Mouse (Mus musculus): ENCODE data around the gene Paics. TPM values are rescaled to one million over a fixed set of nuclear protein-coding genes. Genes with fewer than 3 reads are reported as not detected.

The Paics gene
- polyA plus RNA-seq, 1 experiment from 2014 or later = 484 TPM

DNA sequence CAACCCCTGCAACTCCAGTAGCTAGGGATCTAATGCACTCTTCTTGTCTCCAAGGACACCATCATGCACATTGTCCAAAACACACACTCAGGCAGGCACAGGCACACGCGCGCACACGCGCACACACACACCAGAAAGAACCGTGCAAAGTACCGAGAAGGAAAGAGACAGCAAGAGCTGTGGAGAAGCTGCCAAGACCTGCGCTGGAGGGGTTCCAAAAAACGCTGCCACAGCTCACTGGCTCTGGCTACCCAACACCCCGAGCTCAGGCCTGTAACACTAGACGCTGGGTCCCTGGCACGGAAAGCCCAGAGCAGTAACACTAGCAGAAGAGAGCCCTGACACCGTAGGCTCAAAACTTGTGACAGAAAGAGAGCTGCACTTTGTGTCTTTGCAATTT lies 27.7 kb upstream of the Paics start:
- Histone ChIP-seq H3K9me3 (ENCODE audit: control insufficient read depth, low read length) (no peaks in the 10 kb centered on the region), H3K36me3 (ENCODE audit: control insufficient read depth, insufficient read depth, low read length) (peaks cover 21% of the 10 kb centered on the region), H3K4me2 (ENCODE audit: low read depth, severe bottlenecking) (no peak overlapping the region), H3K27me3 (ENCODE audit: control insufficient read depth, insufficient read depth, low read length) (no peaks in the 10 kb centered on the region), H3K9ac (ENCODE audit: low read length) (no peak overlapping the region; the same call in 1 of the 2 replicates), H3K27ac (replicated peaks; ENCODE audit: low read depth, low read length) (no peak overlapping the region), H3K4me3 (ENCODE audit: low read depth, low read length) (no peak overlapping the region), H3K4me1 (ENCODE audit: control insufficient read depth, insufficient read depth, low read length) (no peaks in the 10 kb centered on the region)
- no peak for ATAC-seq (ENCODE audit: insufficient number of reproducible peaks, low FRiP score, low TSS enrichment, low read depth)
- WGBS = 96% methylated on average over 13 of the region's 13 CpGs
- no peak for DNase-seq (ENCODE audit: low spot score)

DNA sequence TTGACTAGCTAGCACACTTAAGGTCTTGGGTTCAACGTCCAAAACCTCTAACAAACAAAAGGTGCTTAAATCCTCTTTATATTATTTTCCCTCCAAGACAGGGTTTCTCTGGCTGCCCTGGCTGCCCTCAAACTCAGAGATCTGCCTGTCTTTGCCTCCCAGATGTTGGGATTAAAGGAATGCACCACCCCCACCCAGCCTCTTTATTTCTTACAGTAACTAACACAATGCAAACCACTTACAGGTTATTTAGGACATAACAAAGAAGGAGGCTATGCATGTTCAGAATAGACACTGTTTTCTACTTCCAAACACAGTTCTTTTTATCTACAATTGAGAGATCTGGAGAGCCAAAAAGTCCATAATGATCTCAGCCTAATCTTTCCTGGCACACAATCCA lies 26.8 kb upstream of the Paics start:
- DNase-seq (ENCODE audit: low spot score) (no peak), ATAC-seq (ENCODE audit: insufficient number of reproducible peaks, low FRiP score, low TSS enrichment, low read depth) (no peak)
- peaks cover 17% of the 10 kb centered on the region; the same call in 1 of the 2 replicates for H3K36me3 ChIP-seq (ENCODE audit: control insufficient read depth, insufficient read depth, low read length)
- H3K9me3 ChIP-seq (ENCODE audit: control insufficient read depth, low read length) = no peaks in the 10 kb centered on the region
- H3K9ac ChIP-seq (ENCODE audit: low read length) = no peak overlapping the region
- no peak overlapping the region for H3K4me2 ChIP-seq (ENCODE audit: low read depth, severe bottlenecking)
- no peaks in the 10 kb centered on the region for H3K4me1 ChIP-seq (ENCODE audit: control insufficient read depth, insufficient read depth, low read length)
- WGBS = 86% methylated on average over 1 of the region's 1 CpGs
- H3K4me3 ChIP-seq (ENCODE audit: low read depth, low read length) = no peak overlapping the region
- no peaks in the 10 kb centered on the region for H3K27me3 ChIP-seq (ENCODE audit: control insufficient read depth, insufficient read depth, low read length)
- no peak overlapping the region for H3K27ac ChIP-seq (replicated peaks; ENCODE audit: low read depth, low read length)

DNA sequence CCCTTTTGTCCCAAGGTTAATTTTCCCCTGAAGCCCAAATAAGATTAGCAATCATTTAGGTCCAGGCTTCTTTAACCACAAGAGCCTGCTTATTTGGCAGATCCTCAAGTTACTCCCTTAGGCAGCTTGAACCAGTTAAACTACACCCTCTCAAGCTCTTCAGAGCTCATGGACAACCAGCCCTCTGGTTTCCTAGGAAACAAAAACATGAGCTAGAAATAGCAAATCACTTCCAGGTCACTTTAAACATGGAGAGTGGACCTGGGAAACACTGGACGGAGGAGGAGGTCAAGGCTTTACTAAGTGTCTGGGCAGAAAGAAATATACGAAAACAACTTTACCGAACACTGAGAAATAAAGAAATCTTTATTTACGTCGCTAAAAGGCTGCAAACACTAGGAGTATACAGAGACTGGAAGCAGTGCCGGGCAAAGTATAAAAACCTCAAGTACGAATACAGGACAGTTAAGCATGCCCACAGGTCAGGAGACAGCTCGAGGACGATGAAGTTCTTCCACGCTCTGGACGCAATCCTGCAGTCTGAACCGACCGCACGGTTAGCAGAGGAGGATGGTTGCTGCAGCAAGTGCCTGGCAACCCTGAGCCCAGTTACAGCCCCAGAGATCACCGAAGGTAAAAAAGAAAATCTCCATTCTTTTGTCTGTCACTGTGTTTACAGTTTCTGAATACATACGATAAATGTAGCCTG lies 22.8 kb upstream of the Paics start:
- ATAC-seq (ENCODE audit: insufficient number of reproducible peaks, low FRiP score, low TSS enrichment, low read depth) = no peak
- no peak overlapping the region for H3K4me2 ChIP-seq (ENCODE audit: low read depth, severe bottlenecking)
- H3K4me3 ChIP-seq (ENCODE audit: low read depth, low read length) = no peak overlapping the region

DNA sequence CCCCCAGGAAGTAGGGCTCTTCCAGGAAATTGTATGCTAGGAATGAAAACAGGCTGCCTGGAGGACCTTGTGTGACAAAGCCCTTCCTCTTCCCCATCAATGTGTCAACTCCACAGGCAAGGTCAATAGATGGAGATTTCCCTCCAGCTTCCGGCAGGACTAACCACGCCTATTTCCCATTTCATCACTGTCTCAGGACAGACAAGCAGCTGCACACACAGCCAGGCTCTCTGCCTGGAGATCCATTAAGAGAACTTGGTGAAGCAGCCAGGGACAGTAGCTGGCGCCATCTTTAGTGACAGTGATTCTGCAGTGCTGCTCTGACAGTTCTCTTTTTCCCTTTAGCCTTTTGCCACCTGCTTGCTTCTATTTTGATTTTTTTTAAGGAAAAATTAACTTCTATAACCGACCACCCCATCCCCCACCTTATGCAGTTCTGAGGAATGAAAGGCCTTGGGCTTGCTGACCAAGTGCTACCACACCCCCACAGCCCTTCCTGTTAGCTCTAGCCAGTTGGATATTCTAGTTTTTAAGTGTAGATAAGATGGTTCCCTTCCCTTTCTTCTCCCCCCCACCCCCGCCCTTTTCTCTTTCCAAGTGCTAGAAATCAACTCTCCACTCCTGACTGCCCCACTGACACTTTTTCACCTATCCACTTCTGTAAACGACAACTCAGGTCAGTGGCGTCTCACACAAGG lies 21.8 kb upstream of the Paics start:
- ATAC-seq (ENCODE audit: insufficient number of reproducible peaks, low FRiP score, low TSS enrichment, low read depth) (no peak), DNase-seq (ENCODE audit: low spot score) (no peak)
- Histone ChIP-seq H3K27ac (replicated peaks; ENCODE audit: low read depth, low read length) (no peak overlapping the region), H3K4me3 (ENCODE audit: low read depth, low read length) (no peak overlapping the region), H3K27me3 (ENCODE audit: control insufficient read depth, insufficient read depth, low read length) (no peaks in the 10 kb centered on the region), H3K4me2 (ENCODE audit: low read depth, severe bottlenecking) (no peak overlapping the region), H3K4me1 (ENCODE audit: control insufficient read depth, insufficient read depth, low read length) (no peaks in the 10 kb centered on the region), H3K9me3 (ENCODE audit: control insufficient read depth, low read length) (no peaks in the 10 kb centered on the region), H3K36me3 (ENCODE audit: control insufficient read depth, insufficient read depth, low read length) (peaks cover 13% of the 10 kb centered on the region; the same call in 1 of the 2 replicates), H3K9ac (ENCODE audit: low read length) (no peak overlapping the region)
- whole genome bisulfite sequencing = 75% methylated on average over 7 of the region's 7 CpGs

More for the DNA sequence above, 22.8 kb upstream of the Paics start:
- Histone ChIP-seq H3K9ac (ENCODE audit: low read length) (no peak overlapping the region), H3K9me3 (ENCODE audit: control insufficient read depth, low read length) (no peaks in the 10 kb centered on the region), H3K27me3 (ENCODE audit: control insufficient read depth, insufficient read depth, low read length) (no peaks in the 10 kb centered on the region), H3K27ac (replicated peaks; ENCODE audit: low read depth, low read length) (no peak overlapping the region; the same call in 1 of the 2 replicates), H3K4me1 (ENCODE audit: control insufficient read depth, insufficient read depth, low read length) (no peaks in the 10 kb centered on the region), H3K36me3 (ENCODE audit: control insufficient read depth, insufficient read depth, low read length) (peaks cover 16% of the 10 kb centered on the region; the same call in 1 of the 2 replicates)
- WGBS = 84% methylated on average over 16 of the region's 16 CpGs
- no peak for DNase-seq (ENCODE audit: low spot score)

DNA sequence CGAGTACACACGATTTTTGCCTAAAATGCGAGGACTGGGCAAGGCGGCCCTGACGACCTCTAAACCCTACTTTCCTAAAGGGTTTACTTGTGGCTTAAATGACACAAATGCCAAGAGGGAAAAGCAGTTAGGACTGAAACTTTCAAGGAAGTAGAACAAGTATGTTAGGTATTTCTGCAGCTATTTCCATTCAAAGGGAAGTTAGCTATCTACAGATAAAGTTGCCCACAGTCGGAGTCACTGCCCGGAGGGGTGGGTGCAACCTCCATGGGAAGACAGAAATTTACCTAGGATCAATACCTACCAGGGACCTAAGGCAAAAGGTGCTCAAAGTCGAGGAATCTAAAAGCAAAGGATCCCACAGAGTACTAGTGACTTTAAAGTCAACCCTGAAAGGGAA lies 11.4 kb upstream of the Paics start:
- Histone ChIP-seq H3K9me3 (ENCODE audit: control insufficient read depth, low read length) (no peaks in the 10 kb centered on the region), H3K27ac (replicated peaks; ENCODE audit: low read depth, low read length) (no peak overlapping the region), H3K4me3 (ENCODE audit: low read depth, low read length) (no peak overlapping the region), H3K9ac (ENCODE audit: low read length) (no peak overlapping the region), H3K4me2 (ENCODE audit: low read depth, severe bottlenecking) (no peak overlapping the region), H3K4me1 (ENCODE audit: control insufficient read depth, insufficient read depth, low read length) (no peaks in the 10 kb centered on the region; the same call in 1 of the 2 replicates), H3K36me3 (ENCODE audit: control insufficient read depth, insufficient read depth, low read length) (peaks cover 8% of the 10 kb centered on the region; the same call in 1 of the 2 replicates), H3K27me3 (ENCODE audit: control insufficient read depth, insufficient read depth, low read length) (no peaks in the 10 kb centered on the region)
- ATAC-seq (ENCODE audit: insufficient number of reproducible peaks, low FRiP score, low TSS enrichment, low read depth) (no peak), DNase-seq (ENCODE audit: low spot score) (no peak)
- WGBS = 95% methylated on average over 8 of the region's 8 CpGs

DNA sequence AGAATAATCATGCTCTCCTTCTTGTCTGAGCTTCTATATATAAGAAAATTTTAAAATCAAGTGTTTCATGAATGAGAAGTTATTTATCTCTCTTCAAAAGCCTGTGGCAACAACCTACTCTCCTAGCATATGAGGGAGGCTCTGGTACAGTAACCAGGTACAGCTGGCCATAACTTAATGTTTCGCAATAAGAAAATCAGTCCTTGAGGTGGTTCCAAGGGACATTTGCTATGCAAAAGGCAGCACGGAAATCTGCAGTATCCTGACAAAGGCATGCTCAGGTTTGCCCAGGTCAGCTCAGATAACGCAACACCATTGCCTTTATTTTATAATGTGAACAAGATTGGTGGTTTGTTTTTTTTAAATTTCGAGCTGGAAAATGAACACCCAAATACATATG lies 9.1 kb upstream of the Paics start:
- WGBS = 92% methylated on average over 4 of the region's 4 CpGs
- H3K4me1 ChIP-seq (ENCODE audit: control insufficient read depth, insufficient read depth, low read length) = no peaks in the 10 kb centered on the region; the same call in 1 of the 2 replicates
- no peaks in the 10 kb centered on the region for H3K27me3 ChIP-seq (ENCODE audit: control insufficient read depth, insufficient read depth, low read length)
- DNase-seq (ENCODE audit: low spot score) = no peak
- H3K4me2 ChIP-seq (ENCODE audit: low read depth, severe bottlenecking) = no peak overlapping the region
- H3K36me3 ChIP-seq (ENCODE audit: control insufficient read depth, insufficient read depth, low read length) = peaks cover 8% of the 10 kb centered on the region; the same call in 1 of the 2 replicates
- ATAC-seq (ENCODE audit: insufficient number of reproducible peaks, low FRiP score, low TSS enrichment, low read depth) = no peak
- no peak overlapping the region for H3K9ac ChIP-seq (ENCODE audit: low read length)
- no peak overlapping the region for H3K27ac ChIP-seq (replicated peaks; ENCODE audit: low read depth, low read length)
- no peak overlapping the region for H3K4me3 ChIP-seq (ENCODE audit: low read depth, low read length)
- no peaks in the 10 kb centered on the region for H3K9me3 ChIP-seq (ENCODE audit: control insufficient read depth, low read length)

DNA sequence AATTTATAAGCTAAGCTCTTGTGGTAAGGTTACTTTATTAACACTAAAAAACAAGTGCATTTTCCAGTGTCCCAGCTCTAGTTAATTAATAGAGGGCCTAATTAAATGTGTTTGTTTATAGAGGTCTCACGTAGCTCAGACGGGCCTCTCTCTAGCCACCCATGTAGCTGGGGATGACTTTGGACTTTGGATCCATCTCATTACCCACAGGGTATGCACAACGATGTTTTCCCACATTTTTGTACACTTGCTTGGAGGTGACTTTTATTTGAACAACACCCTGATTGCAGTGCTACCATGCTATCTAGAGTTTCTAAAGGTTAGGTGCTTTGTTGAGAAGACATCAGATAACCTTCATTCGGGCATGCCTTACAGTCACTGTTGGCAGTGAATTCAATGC lies 8.6 kb upstream of the Paics start:
- H3K4me2 ChIP-seq (ENCODE audit: low read depth, severe bottlenecking) = no peak overlapping the region
- H3K4me1 ChIP-seq (ENCODE audit: control insufficient read depth, insufficient read depth, low read length) = no peaks in the 10 kb centered on the region; the same call in 1 of the 2 replicates
- peaks cover 8% of the 10 kb centered on the region for H3K36me3 ChIP-seq (ENCODE audit: control insufficient read depth, insufficient read depth, low read length)
- H3K27me3 ChIP-seq (ENCODE audit: control insufficient read depth, insufficient read depth, low read length) = no peaks in the 10 kb centered on the region
- no peak for DNase-seq (ENCODE audit: low spot score)
- H3K9ac ChIP-seq (ENCODE audit: low read length) = no peak overlapping the region
- H3K9me3 ChIP-seq (ENCODE audit: control insufficient read depth, low read length) = no peaks in the 10 kb centered on the region
- WGBS = 87% methylated on average over 4 of the region's 4 CpGs
- no peak overlapping the region for H3K27ac ChIP-seq (replicated peaks; ENCODE audit: low read depth, low read length)
- no peak overlapping the region for H3K4me3 ChIP-seq (ENCODE audit: low read depth, low read length)
- no peak for ATAC-seq (ENCODE audit: insufficient number of reproducible peaks, low FRiP score, low TSS enrichment, low read depth)

DNA sequence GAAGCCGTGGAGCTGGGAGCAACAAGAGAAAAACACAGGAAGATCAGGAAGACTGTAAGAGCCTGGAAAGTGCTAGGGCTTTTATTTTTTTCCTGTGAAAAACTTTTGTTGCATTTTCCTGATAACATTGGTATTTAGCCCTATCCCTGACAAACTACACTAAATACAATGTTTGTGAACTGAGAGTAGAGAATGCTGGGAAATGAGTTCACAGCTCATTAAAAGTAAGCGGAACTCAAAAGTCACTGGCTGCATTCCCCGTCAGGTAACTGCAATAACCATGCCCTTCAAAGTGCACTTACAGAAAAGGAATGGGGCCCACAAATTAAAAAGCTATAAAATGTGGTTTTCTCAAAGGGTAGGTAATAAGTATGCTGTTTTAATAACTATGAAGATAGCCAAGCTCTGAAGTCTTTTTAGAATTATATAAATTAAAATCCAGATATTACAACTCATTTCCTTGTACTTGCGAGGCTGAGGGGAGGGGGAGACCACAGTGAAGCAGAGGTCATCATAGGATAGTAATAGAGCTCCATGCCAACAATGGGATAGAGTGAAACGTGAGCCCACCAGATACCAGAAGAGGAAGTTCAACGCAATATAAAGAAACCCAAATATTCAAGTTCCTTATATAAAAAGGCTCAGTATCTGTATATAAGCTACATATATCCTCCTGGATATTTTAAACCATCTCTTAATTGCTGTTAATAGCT lies 6.0 kb upstream of the Paics start:
- H3K36me3 ChIP-seq (ENCODE audit: control insufficient read depth, insufficient read depth, low read length) = no peaks in the 10 kb centered on the region; the same call in 1 of the 2 replicates
- H3K9me3 ChIP-seq (ENCODE audit: control insufficient read depth, low read length) = no peaks in the 10 kb centered on the region
- no peaks in the 10 kb centered on the region for H3K27me3 ChIP-seq (ENCODE audit: control insufficient read depth, insufficient read depth, low read length)
- 61% methylated on average over 6 of the region's 6 CpGs for WGBS
- no peak overlapping the region for H3K9ac ChIP-seq (ENCODE audit: low read length)
- peaks cover 5% of the 10 kb centered on the region; the same call in 1 of the 2 replicates for H3K4me1 ChIP-seq (ENCODE audit: control insufficient read depth, insufficient read depth, low read length)
- ATAC-seq (ENCODE audit: insufficient number of reproducible peaks, low FRiP score, low TSS enrichment, low read depth) = no peak
- H3K4me3 ChIP-seq (ENCODE audit: low read depth, low read length) = no peak overlapping the region
- no peak overlapping the region for H3K27ac ChIP-seq (replicated peaks; ENCODE audit: low read depth, low read length)
- no peak for DNase-seq (ENCODE audit: low spot score)
- no peak overlapping the region for H3K4me2 ChIP-seq (ENCODE audit: low read depth, severe bottlenecking)

All from limb, embryonic 11.5 days (tissue).